ENCODE assay signal across 9 mouse cellular contexts in genomic region chr17:33493065-33493464, GRCm38 (mm10). TPM values are rescaled to one million over a fixed set of nuclear protein-coding genes. Genes with fewer than 3 reads are reported as not detected.
A peak's percentile ranks its signal among the peaks of the same experiment; 100 is the strongest.
DNase-seq lines count a peak whose midpoint lies in the region; ATAC-seq and TF ChIP-seq lines count a peak whose summit lies in the region.
"Had no signal": no experiment of that assay in that cellular context is flagged by ENCODE, and none has a peak within 500 bp of the region (broad histone marks: within the 10 kb centered on the region; RNA-seq: fewer than 3 reads in every experiment).

No protein-coding gene starts in this region.

- no peaks in the 10 kb centered on the region for H3K4me1 ChIP-seq in forebrain, embryonic 10.5 days
- H3K4me1 ChIP-seq in forebrain, embryonic 16.5 days (replicated peaks; ENCODE audit: control insufficient read depth, insufficient read depth, low read length): peaks cover under 1% of the 10 kb centered on the region; the same call in 1 of the 2 replicates
- H3K4me1 ChIP-seq in midbrain, embryonic 14.5 days (ENCODE audit: control insufficient read depth, insufficient read depth, low read length): no peaks in the 10 kb centered on the region
- H3K4me1 ChIP-seq in midbrain, embryonic 15.5 days: no peaks in the 10 kb centered on the region
- H3K4me1 ChIP-seq in embryonic facial prominence, embryonic 11.5 days (ENCODE audit: control insufficient read depth, insufficient read depth, low read length): no peaks in the 10 kb centered on the region
- H3K4me1 ChIP-seq in stomach, postnatal 0 days (replicated peaks; ENCODE audit: control insufficient read depth, insufficient read depth): no peaks in the 10 kb centered on the region

- no peak for TF ChIP-seq EP300 in stomach, postnatal 0 days (optimal IDR thresholded peaks at IDR 0.05)

- no peak overlapping the region for H3K9ac ChIP-seq in forebrain, embryonic 16.5 days (replicated peaks; ENCODE audit: low read depth, low read length)
- no peak overlapping the region for H3K9ac ChIP-seq in midbrain, embryonic 14.5 days (replicated peaks; ENCODE audit: low read length)
- H3K9ac ChIP-seq in midbrain, embryonic 15.5 days: no peak overlapping the region
- H3K9ac ChIP-seq in embryonic facial prominence, embryonic 11.5 days (replicated peaks; ENCODE audit: low read length): no peak overlapping the region
- H3K9ac ChIP-seq in stomach, postnatal 0 days (ENCODE audit: low read length): no peak overlapping the region
- H3K9ac ChIP-seq: limb, embryonic 13.5 days had no signal

- no peak overlapping the region for H3K4me2 ChIP-seq in forebrain, embryonic 16.5 days (ENCODE audit: low read length)
- H3K4me2 ChIP-seq in midbrain, embryonic 14.5 days (ENCODE audit: low read length): no peak overlapping the region
- H3K4me2 ChIP-seq in midbrain, embryonic 15.5 days: no peak overlapping the region
- no peak overlapping the region for H3K4me2 ChIP-seq in embryonic facial prominence, embryonic 11.5 days (ENCODE audit: low read depth, low read length)
- no peak overlapping the region for H3K4me2 ChIP-seq in stomach, postnatal 0 days (replicated peaks; ENCODE audit: low read depth)
- H3K4me2 ChIP-seq: limb, embryonic 13.5 days had no signal

- no peaks in the 10 kb centered on the region for H3K27me3 ChIP-seq in forebrain, embryonic 10.5 days (ENCODE audit: poor library complexity, severe bottlenecking)
- no peaks in the 10 kb centered on the region for H3K27me3 ChIP-seq in forebrain, embryonic 16.5 days (replicated peaks; ENCODE audit: control insufficient read depth, insufficient read depth, low read length)
- no peaks in the 10 kb centered on the region for H3K27me3 ChIP-seq in midbrain, embryonic 14.5 days (ENCODE audit: control insufficient read depth, insufficient read depth, low read length)
- no peaks in the 10 kb centered on the region for H3K27me3 ChIP-seq in midbrain, embryonic 15.5 days (replicated peaks)
- no peaks in the 10 kb centered on the region for H3K27me3 ChIP-seq in embryonic facial prominence, embryonic 11.5 days (ENCODE audit: control insufficient read depth, insufficient read depth, low read length)
- no peaks in the 10 kb centered on the region for H3K27me3 ChIP-seq in stomach, postnatal 0 days (ENCODE audit: control insufficient read depth, insufficient read depth, low read length)
- H3K27me3 ChIP-seq: limb, embryonic 13.5 days had no signal

- no peak overlapping the region for H3K4me3 ChIP-seq in forebrain, embryonic 10.5 days
- no peak overlapping the region for H3K4me3 ChIP-seq in forebrain, embryonic 16.5 days (replicated peaks; ENCODE audit: low read length)
- no peak overlapping the region for H3K4me3 ChIP-seq in midbrain, embryonic 14.5 days (replicated peaks; ENCODE audit: low read depth, low read length)
- no peak overlapping the region for H3K4me3 ChIP-seq in midbrain, embryonic 15.5 days
- no peak overlapping the region for H3K4me3 ChIP-seq in embryonic facial prominence, embryonic 11.5 days (ENCODE audit: low read depth, low read length)
- H3K4me3 ChIP-seq in stomach, postnatal 0 days (ENCODE audit: low read depth, low read length): no peak overlapping the region
- H3K4me3 ChIP-seq: limb, embryonic 13.5 days had no signal

- H3K9me3 ChIP-seq in forebrain, embryonic 10.5 days: 0 out of 2 replicates have a peak, but pooled peaks cover 3% of the 10 kb centered on the region
- H3K9me3 ChIP-seq in forebrain, embryonic 16.5 days (ENCODE audit: control insufficient read depth, low read length): no peaks in the 10 kb centered on the region
- no peaks in the 10 kb centered on the region; the same call in 1 of the 2 replicates for H3K9me3 ChIP-seq in midbrain, embryonic 14.5 days (ENCODE audit: control insufficient read depth, low read length)
- H3K9me3 ChIP-seq in midbrain, embryonic 15.5 days: no peaks in the 10 kb centered on the region
- H3K9me3 ChIP-seq in embryonic facial prominence, embryonic 11.5 days (replicated peaks; ENCODE audit: control insufficient read depth, low read length): no peaks in the 10 kb centered on the region
- H3K9me3 ChIP-seq in stomach, postnatal 0 days (ENCODE audit: control insufficient read depth, low read length): no peaks in the 10 kb centered on the region
- H3K9me3 ChIP-seq: limb, embryonic 13.5 days had no signal

- peak; percentile 75 for TF ChIP-seq CTCF in stomach, postnatal 0 days (IDR thresholded peaks at IDR 0.05; ENCODE audit: low read depth)

- peak; percentile 21 for DNase-seq in forebrain, embryonic 10.5 days (ENCODE audit: extremely low spot score, low spot score)
- DNase-seq in midbrain, embryonic 14.5 days: peak; percentile 49
- DNase-seq in embryonic facial prominence, embryonic 11.5 days (ENCODE audit: low spot score): peak; percentile 63
- peak; percentile 31 to 35 for DNase-seq in lung, adult 18-20 months
- no peak for DNase-seq in stomach, postnatal 0 days (ENCODE audit: low spot score)
- DNase-seq in right cerebral cortex, postnatal 25 days: no peak

- whole genome bisulfite sequencing in forebrain, embryonic 10.5 days: 63% methylated on average over 6 of the region's 6 CpGs
- 68% methylated on average over 6 of the region's 6 CpGs for WGBS in forebrain, embryonic 16.5 days
- 66% methylated on average over 6 of the region's 6 CpGs for WGBS in midbrain, embryonic 14.5 days
- WGBS in midbrain, embryonic 15.5 days: 64% methylated on average over 6 of the region's 6 CpGs
- 64% methylated on average over 6 of the region's 6 CpGs for WGBS in embryonic facial prominence, embryonic 11.5 days
- WGBS in stomach, postnatal 0 days: 69% methylated on average over 6 of the region's 6 CpGs

- H3K27ac ChIP-seq in forebrain, embryonic 10.5 days: no peak overlapping the region
- no peak overlapping the region for H3K27ac ChIP-seq in forebrain, embryonic 16.5 days (ENCODE audit: low read length)
- no peak overlapping the region for H3K27ac ChIP-seq in midbrain, embryonic 14.5 days (replicated peaks; ENCODE audit: low read depth, low read length)
- no peak overlapping the region for H3K27ac ChIP-seq in midbrain, embryonic 15.5 days
- no peak overlapping the region for H3K27ac ChIP-seq in embryonic facial prominence, embryonic 11.5 days (replicated peaks; ENCODE audit: low read depth, low read length)
- no peak overlapping the region for H3K27ac ChIP-seq in stomach, postnatal 0 days (replicated peaks)
- H3K27ac ChIP-seq: limb, embryonic 13.5 days had no signal

- ATAC-seq in forebrain, embryonic 16.5 days: no peak
- no peak for ATAC-seq in midbrain, embryonic 14.5 days (ENCODE audit: low FRiP score, low TSS enrichment)
- ATAC-seq in midbrain, embryonic 15.5 days (replicated peaks): no peak
- ATAC-seq in embryonic facial prominence, embryonic 11.5 days (replicated peaks; ENCODE audit: insufficient number of reproducible peaks, low FRiP score, low TSS enrichment, low read depth): no peak
- ATAC-seq in stomach, postnatal 0 days (ENCODE audit: low FRiP score, low TSS enrichment): no peak

- H3K36me3 ChIP-seq in forebrain, embryonic 10.5 days (replicated peaks): no peaks in the 10 kb centered on the region
- H3K36me3 ChIP-seq in forebrain, embryonic 16.5 days (ENCODE audit: control insufficient read depth, insufficient read depth): no peaks in the 10 kb centered on the region
- H3K36me3 ChIP-seq in midbrain, embryonic 14.5 days (ENCODE audit: control insufficient read depth, insufficient read depth, low read length): no peaks in the 10 kb centered on the region
- no peaks in the 10 kb centered on the region for H3K36me3 ChIP-seq in midbrain, embryonic 15.5 days (replicated peaks)
- no peaks in the 10 kb centered on the region for H3K36me3 ChIP-seq in embryonic facial prominence, embryonic 11.5 days (replicated peaks; ENCODE audit: control insufficient read depth, insufficient read depth, low read depth, low read length)
- no peaks in the 10 kb centered on the region for H3K36me3 ChIP-seq in stomach, postnatal 0 days (ENCODE audit: control insufficient read depth, insufficient read depth, low read length)
- H3K36me3 ChIP-seq: limb, embryonic 13.5 days had no signal

RNA-seq across cellular contexts. Expression of gene Adamts10, which starts 30.9 kb away (rescaled TPM):
- polyA plus RNA-seq in forebrain, embryonic 10.5 days (2016; fragmentation: Nextera tagmentation; extraction: Ambion mirVana): 42.6 and 47.3 TPM in 2 replicates
- 36.2 and 49.8 TPM in 2 replicates for polyA plus RNA-seq in forebrain, embryonic 16.5 days (2015; fragmentation: Nextera tagmentation; extraction: Ambion mirVana)
- polyA plus RNA-seq in midbrain, embryonic 14.5 days (2014; fragmentation: Nextera tagmentation; extraction: Ambion mirVana): 39.3 and 41.7 TPM in 2 replicates
- polyA plus RNA-seq in midbrain, embryonic 15.5 days (2015; fragmentation: Nextera tagmentation; extraction: Ambion mirVana): 67.7 and 69.7 TPM in 2 replicates
- 36.1 and 38.9 TPM in 2 replicates for polyA plus RNA-seq in embryonic facial prominence, embryonic 11.5 days (2014; fragmentation: Nextera tagmentation; extraction: Ambion mirVana)
- polyA plus RNA-seq in stomach, postnatal 0 days (2015; fragmentation: Nextera tagmentation; extraction: Ambion mirVana): 12.5 and 15.1 TPM in 2 replicates

Comparison
In these comparisons a context has a peak if more than half of its experiments do, and no peak if none do; other contexts are left out.
1. DNase-seq: peak in forebrain, embryonic 10.5 days (single experiment), midbrain, embryonic 14.5 days (single experiment), embryonic facial prominence, embryonic 11.5 days (single experiment) and lung, adult 18-20 months (2 of 2); none in stomach, postnatal 0 days (single experiment) and right cerebral cortex, postnatal 25 days (single experiment).